Mouse (Mus musculus) hindbrain, embryonic 13.5 days (tissue): ENCODE results near the gene Wdr5. TPM values are rescaled to one million over a fixed set of nuclear protein-coding genes. Genes with fewer than 3 reads are reported as not detected.
"Not testable (repeated sequence)": the region's sequence is repeated elsewhere in the genome, so short reads cannot be mapped to it uniquely, and the experiment has no call there.

Experiments
- ATAC-seq: fragments of 200-750 bp; cut with Nextera tagmentation; 2 replicates; pipeline ENCODE4 v1.8.0; 2017; ENCODE audit warnings: moderate TSS enrichment; ENCODE audit not compliant: low FRiP score
- H3K27ac ChIP-seq: fragments of 300-500 bp; sonication (generic); 2 replicates; pipeline ENCODE4 v1.5.1; 2015; ENCODE audit warnings: inconsistent platforms, mild to moderate bottlenecking, moderate library complexity
- H3K27me3 ChIP-seq: fragments of 300-500 bp; sonication (generic); 2 replicates; pipeline ENCODE4 v1.6.1; 2015; ENCODE audit warnings: mild to moderate bottlenecking, inconsistent platforms
- H3K36me3 ChIP-seq: fragments of 300-500 bp; sonication (generic); 2 replicates; pipeline ENCODE4 v1.6.1; 2015; ENCODE audit warnings: mild to moderate bottlenecking, inconsistent platforms
- H3K4me1 ChIP-seq: fragments of 300-500 bp; sonication (generic); replicated peaks from 2 replicates; pipeline ENCODE4 v1.6.1; 2015; ENCODE audit warnings: inconsistent platforms
- H3K4me2 ChIP-seq: fragments of 300-500 bp; sonication (generic); 2 replicates; pipeline ENCODE4 v1.6.1; 2015; ENCODE audit warnings: inconsistent platforms, mild to moderate bottlenecking, moderate library complexity
- H3K4me3 ChIP-seq: fragments of 300-500 bp; sonication (generic); 2 replicates; pipeline ENCODE4 v1.5.1; 2015; ENCODE audit warnings: mild to moderate bottlenecking, inconsistent platforms
- H3K9ac ChIP-seq: fragments of 300-500 bp; sonication (generic); 2 replicates; pipeline ENCODE4 v1.6.1; 2015; ENCODE audit warnings: mild to moderate bottlenecking, inconsistent platforms
- H3K9me3 ChIP-seq: fragments of 300-500 bp; sonication (generic); 2 replicates; pipeline ENCODE4 v1.6.1; 2016; ENCODE audit warnings: inconsistent platforms
- WGBS: fragments of 180-500 bp; shearing (Covaris S2); methylation state at CpG from one replicate; pipeline ENCODE4 v1.1.7; 2015; 5-methylcytosine and 5-hydroxymethylcytosine counted together
- polyA plus RNA-seq: library from polyadenylated mRNA; unstranded; fragments of >200 nt; fragmentation: Nextera tagmentation; extraction: Ambion mirVana; gene quantifications from 2 replicates; pipeline ENCODE4 v1.2.1, GENCODE M21; 2015

The Wdr5 gene
- polyA plus RNA-seq, 1 experiment from 2014 or later, result 42.3 TPM

DNA sequence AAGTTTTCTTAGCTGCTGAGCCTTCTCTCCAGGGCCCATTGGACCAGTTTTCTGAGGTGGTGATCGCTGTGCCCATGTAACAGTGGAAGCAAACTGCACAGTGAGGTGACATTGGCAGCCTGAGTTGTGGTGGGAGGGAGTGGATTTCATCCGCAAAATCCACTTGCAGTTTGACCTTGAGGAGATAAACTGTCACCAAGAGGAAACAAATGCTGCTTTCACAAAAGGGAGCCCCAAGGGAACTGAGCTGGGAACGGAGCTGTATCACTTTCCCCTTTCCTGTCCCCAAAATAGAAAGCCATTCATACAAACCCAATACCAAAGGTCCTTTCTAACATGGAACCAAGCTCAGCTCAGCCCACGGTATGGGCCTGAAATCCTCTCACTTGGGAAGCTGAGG lies 35.1 kb upstream of the Wdr5 start:
- Histone ChIP-seq H3K36me3 (no peaks in the 10 kb centered on the region), H3K27me3 (no peaks in the 10 kb centered on the region), H3K9me3 (no peaks in the 10 kb centered on the region), H3K4me1 (peaks cover 9% of the 10 kb centered on the region), H3K4me3 (no peak overlapping the region), H3K9ac (no peak overlapping the region), H3K4me2 (no peak overlapping the region), H3K27ac (no peak overlapping the region)
- 66% methylated on average over 4 of the region's 4 CpGs for WGBS
- no peak for ATAC-seq

DNA sequence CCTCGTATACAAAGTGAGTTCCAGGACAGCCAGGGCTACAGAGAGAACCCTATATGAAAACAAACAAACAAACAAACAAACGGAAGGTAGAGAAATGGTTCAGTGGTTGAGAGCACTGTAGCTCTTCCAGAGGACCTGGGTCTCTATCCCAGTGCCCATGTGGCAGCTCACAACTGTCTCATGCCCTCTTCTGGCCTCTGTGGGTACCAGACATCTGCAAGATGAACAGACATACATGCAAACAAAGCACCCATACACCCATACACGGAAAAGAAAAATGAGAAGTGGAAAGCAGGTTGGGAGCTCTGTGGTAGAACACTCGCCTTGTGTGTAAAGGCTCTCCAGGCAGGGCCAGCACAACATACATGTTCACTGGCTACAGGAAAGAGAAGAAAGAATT lies 34.6 kb upstream of the Wdr5 start:
- H3K4me2 ChIP-seq, result no peak overlapping the region
- no peak overlapping the region for H3K27ac ChIP-seq
- WGBS, result 78% methylated on average over 4 of the region's 4 CpGs
- H3K4me1 ChIP-seq, result peaks cover 9% of the 10 kb centered on the region
- no peaks in the 10 kb centered on the region for H3K9me3 ChIP-seq
- ATAC-seq, result no peak
- H3K4me3 ChIP-seq, result no peak overlapping the region
- no peaks in the 10 kb centered on the region for H3K27me3 ChIP-seq
- no peaks in the 10 kb centered on the region for H3K36me3 ChIP-seq
- H3K9ac ChIP-seq, result no peak overlapping the region

DNA sequence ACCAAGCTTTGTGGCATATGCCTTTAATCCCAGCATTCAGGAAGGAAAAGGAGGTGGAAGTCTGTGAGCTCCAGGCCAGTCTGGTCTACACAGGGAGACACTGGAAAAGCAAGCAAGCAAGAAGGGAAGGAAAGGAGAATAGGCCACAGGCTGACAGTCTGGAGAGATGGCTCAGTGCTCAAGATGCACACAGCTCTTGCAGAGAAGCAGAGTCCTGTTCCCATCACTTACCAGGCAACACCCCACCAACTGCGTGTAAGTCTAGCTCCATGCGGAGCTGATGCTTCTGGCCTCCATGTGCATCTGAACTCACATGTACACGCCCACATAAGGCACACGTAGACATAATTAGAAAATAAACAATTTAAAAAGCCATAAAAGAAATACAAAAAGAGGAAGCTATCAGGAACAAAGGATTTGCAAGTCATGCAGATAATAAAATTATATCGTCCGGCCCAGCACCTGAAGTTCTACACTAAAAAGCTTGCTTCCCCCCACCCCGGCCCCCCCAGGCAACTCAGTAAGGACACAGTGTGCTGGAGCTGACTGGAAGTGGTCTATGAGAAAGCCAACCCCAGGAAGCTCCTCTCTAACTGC lies 32.6 kb upstream of the Wdr5 start:
- no peak overlapping the region; the same call in 1 of the 2 replicates for H3K9ac ChIP-seq
- no peak for ATAC-seq
- no peaks in the 10 kb centered on the region for H3K27me3 ChIP-seq
- no peak overlapping the region for H3K4me2 ChIP-seq
- 83% methylated on average over 7 of the region's 7 CpGs for WGBS
- H3K27ac ChIP-seq, result no peak overlapping the region
- H3K36me3 ChIP-seq, result no peaks in the 10 kb centered on the region
- no peaks in the 10 kb centered on the region for H3K4me1 ChIP-seq
- H3K9me3 ChIP-seq, result no peaks in the 10 kb centered on the region
- H3K4me3 ChIP-seq, result no peak overlapping the region

DNA sequence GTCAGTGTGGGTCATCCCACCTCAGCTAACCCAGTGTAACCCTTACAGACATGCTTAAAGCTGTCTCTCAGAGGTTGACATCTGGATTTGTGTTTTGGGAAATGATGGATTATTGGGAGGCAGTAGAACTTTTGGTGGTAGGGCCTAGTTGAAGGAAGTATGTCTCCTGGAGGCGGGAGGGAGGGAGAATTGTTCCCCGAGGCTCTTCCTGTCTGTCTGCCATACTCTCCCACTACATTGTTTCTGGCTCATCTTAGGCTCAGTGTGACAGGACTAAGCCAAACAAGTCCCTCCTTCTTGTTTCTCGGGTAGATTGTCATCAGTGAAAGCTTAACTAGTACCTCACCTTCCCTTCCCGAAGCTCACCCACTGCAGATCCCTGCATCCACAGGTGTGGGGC lies 28.2 kb upstream of the Wdr5 start:
- H3K4me3 ChIP-seq, result no peak overlapping the region
- no peak overlapping the region for H3K4me2 ChIP-seq
- ATAC-seq, result no peak
- H3K9me3 ChIP-seq, result no peaks in the 10 kb centered on the region
- H3K27ac ChIP-seq, result no peak overlapping the region
- H3K36me3 ChIP-seq, result no peaks in the 10 kb centered on the region
- H3K4me1 ChIP-seq, result no peaks in the 10 kb centered on the region
- H3K27me3 ChIP-seq, result no peaks in the 10 kb centered on the region
- 71% methylated on average over 4 of the region's 4 CpGs for WGBS
- H3K9ac ChIP-seq, result no peak overlapping the region

DNA sequence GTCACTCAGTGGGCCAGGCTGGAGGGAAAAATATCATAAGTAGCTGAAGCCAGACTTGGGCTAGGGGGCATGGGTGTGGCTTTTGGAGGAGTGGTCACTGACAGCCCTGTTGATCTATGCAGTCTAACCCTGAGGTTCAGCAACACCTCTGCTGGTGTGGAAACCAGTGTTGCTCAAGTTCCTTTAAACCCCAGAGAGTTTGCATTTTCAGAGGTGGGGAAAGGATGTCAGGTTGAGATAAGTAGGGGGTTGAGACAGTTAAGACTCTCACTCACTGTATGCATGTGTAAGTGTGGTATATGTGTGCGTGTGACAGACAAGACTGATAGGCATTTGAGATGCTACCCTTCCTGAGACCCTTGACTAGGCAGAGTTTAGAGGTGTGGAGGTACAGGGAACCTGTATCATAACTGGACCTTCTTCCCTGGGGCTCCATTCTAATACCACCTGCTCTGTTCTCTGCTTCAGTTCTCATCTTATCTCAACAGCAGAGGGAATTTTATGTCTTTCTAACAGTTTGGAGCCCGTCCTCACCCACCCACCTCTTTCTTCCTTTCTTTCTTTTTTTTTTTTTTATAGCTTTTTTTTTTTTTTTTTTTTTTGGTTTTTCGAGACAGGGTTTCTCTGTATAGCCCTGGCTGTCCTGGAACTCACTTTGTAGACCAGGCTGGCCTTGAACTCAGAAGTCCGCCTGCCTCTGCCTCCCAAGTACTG lies 27.5 kb upstream of the Wdr5 start:
- no peak for ATAC-seq
- H3K9ac ChIP-seq, result no peak overlapping the region
- H3K4me3 ChIP-seq, result no peak overlapping the region
- H3K36me3 ChIP-seq, result no peaks in the 10 kb centered on the region
- no peaks in the 10 kb centered on the region for H3K4me1 ChIP-seq
- 89% methylated on average over 3 of the region's 4 CpGs for WGBS
- H3K27me3 ChIP-seq, result no peaks in the 10 kb centered on the region
- no peak overlapping the region for H3K4me2 ChIP-seq
- no peaks in the 10 kb centered on the region for H3K9me3 ChIP-seq
- no peak overlapping the region for H3K27ac ChIP-seq

DNA sequence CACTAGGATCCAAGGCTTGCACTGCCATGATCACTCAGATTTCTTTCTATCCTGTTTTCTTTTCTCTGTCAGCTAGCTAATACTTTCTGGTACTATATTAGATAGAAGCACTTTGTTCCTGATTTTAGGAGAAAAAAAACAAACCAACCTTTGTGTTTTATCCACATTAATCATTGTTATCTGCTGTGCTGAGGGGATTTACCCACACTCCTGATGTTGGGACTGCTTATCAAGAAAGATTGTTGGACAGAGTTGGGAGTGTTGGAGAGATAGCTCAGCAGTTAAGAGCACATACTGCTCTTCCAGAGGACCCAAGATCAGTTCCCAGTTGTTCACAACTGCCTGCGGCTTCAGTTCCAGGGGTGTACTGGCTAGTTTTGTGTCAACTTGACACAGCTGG lies 26.6 kb upstream of the Wdr5 start:
- Histone ChIP-seq H3K9me3 (no peaks in the 10 kb centered on the region), H3K27ac (no peak overlapping the region), H3K27me3 (no peaks in the 10 kb centered on the region), H3K36me3 (no peaks in the 10 kb centered on the region), H3K9ac (no peak overlapping the region), H3K4me2 (no peak overlapping the region), H3K4me1 (no peaks in the 10 kb centered on the region), H3K4me3 (no peak overlapping the region)
- no peak for ATAC-seq
- WGBS, result 100% methylated on average over 1 of the region's 1 CpGs

DNA sequence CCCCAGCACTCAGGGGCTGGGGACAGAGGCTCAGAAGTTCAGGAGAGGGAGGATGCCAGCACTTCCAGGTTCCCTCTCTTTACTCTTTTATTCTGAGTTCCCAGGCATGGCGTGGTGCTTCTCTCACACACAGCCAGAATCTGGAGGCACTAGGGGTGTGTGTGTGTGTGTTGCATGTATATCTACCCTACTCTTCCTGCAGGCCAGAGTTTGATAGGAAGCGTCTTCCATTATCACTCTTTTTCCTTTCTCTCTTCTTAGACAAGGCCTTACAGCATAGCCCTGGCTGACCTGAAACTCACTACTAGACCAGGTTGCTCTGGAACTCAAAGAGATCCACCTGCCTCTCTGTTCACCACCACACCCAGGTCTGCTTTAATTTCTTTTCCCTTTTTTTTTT lies 24.0 kb upstream of the Wdr5 start:
- ATAC-seq, result no peak
- H3K27ac ChIP-seq, result no peak overlapping the region
- H3K4me1 ChIP-seq, result no peaks in the 10 kb centered on the region
- H3K27me3 ChIP-seq, result no peaks in the 10 kb centered on the region
- no peaks in the 10 kb centered on the region for H3K36me3 ChIP-seq
- H3K4me3 ChIP-seq, result no peak overlapping the region
- no peak overlapping the region for H3K4me2 ChIP-seq
- H3K9ac ChIP-seq, result no peak overlapping the region
- H3K9me3 ChIP-seq, result no peaks in the 10 kb centered on the region
- 90% methylated on average over 2 of the region's 2 CpGs for WGBS

DNA sequence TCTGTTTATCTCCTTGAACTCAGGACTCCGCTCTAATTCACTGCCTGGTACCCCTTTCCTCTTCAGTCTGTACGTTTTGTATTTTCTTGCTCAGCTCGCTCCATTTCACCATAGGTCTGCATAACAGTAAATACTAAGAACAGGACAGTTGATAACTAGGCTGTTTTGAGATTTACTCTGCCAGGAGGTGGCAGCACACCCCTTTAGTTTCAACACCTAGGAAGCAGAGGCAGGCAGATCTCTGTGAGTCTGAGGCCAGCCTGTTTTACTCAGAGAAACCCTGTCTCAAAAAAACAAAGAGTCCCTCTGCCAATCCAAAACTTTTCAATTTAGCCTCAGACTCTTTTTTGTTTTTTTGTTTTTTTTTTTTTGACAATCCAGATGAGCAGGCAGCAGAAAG lies 21.0 kb upstream of the Wdr5 start:
- Histone ChIP-seq H3K4me2 (no peak overlapping the region), H3K4me3 (no peak overlapping the region), H3K9ac (no peak overlapping the region), H3K36me3 (no peaks in the 10 kb centered on the region), H3K9me3 (no peaks in the 10 kb centered on the region), H3K4me1 (peaks cover 7% of the 10 kb centered on the region), H3K27me3 (no peaks in the 10 kb centered on the region), H3K27ac (no peak overlapping the region)
- ATAC-seq, result no peak
- WGBS, result 97% methylated on average over 3 of the region's 3 CpGs

DNA sequence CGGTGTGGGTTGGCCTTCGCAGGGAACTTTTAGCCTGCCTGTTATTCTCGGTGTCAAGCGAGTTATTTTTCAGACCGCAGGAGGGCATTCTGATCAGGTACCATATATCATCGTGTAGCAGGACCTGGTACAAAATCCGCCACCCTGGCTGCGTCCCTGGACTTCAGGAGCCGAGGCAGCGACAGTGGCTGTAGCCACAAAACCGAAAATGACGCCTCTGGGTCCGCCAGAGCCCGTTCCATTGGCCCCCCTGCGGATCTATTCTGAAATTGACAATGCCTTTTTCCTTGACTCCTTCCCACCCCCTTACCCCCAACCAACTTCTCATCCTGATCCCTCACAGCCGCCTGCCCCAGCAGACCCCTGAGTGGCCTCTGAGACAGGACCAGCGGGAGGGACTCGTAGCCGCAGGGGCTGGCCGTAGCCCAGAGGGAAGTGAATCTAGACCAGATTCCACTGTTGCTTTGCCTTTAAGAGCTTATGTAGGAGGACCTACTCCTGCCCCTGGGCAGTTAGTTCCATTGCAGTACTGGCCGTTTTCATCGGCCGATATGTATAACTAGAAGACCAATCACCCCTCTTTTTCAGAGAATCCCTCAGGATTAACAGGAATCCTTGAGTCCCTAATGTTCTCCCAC lies 18.4 kb upstream of the Wdr5 start:
- WGBS, result 20% methylated on average over 23 of the region's 23 CpGs
- Histone ChIP-seq H3K9ac (peak overlapping the region; percentile 60), H3K4me1 (peaks cover 7% of the 10 kb centered on the region), H3K4me2 (peak overlapping the region; percentile 56), H3K4me3 (peak overlapping the region; percentile 31), H3K9me3 (no peaks in the 10 kb centered on the region), H3K36me3 (no peaks in the 10 kb centered on the region), H3K27ac (no peak overlapping the region), H3K27me3 (no peaks in the 10 kb centered on the region)
- ATAC-seq, result no peak

DNA sequence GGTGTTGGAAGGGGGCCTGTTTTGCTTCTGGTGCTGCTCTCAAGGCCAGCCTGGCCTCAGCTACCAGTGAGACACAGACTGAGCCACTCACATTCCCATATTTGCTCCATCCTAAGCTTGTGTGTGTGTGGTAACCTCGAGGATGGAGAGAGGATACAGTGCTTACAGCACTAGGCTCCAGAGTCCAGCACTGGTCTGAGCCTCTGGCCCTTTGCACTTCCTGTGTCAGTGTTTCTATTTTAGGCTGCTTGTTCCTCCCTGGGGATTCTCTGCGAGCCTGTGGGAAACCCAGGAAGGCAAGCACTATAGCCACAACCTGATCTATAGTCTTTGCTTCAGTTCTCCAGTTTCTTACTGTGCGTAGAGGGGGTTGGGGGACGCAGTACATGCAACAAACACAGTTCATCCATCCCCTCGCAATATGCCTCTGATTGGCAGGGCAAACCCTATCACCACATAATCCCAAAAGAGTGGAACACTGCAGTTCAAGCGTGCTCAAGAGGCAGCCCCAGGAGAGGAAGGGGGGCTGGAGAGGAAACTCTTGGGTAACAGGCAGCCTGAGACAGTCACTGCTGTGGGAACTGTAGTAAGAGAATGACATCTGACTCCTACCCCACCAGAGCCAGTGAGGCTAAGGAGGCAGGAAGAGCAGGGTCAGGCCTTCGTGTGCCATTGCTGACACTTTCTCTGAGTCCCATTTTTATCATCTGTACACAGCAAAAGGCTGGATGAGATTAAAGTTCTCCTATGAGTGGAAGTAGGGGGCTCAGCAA lies 10.7 kb upstream of the Wdr5 start:
- no peaks in the 10 kb centered on the region for H3K9me3 ChIP-seq
- H3K9ac ChIP-seq, result no peak overlapping the region
- H3K4me3 ChIP-seq, result no peak overlapping the region
- ATAC-seq, result no peak
- WGBS, result 65% methylated on average over 7 of the region's 7 CpGs
- H3K4me2 ChIP-seq, result no peak overlapping the region
- H3K36me3 ChIP-seq, result no peaks in the 10 kb centered on the region
- H3K4me1 ChIP-seq, result 0 out of 2 replicates have a peak, but pooled peaks cover 6% of the 10 kb centered on the region
- no peaks in the 10 kb centered on the region for H3K27me3 ChIP-seq
- no peak overlapping the region for H3K27ac ChIP-seq

DNA sequence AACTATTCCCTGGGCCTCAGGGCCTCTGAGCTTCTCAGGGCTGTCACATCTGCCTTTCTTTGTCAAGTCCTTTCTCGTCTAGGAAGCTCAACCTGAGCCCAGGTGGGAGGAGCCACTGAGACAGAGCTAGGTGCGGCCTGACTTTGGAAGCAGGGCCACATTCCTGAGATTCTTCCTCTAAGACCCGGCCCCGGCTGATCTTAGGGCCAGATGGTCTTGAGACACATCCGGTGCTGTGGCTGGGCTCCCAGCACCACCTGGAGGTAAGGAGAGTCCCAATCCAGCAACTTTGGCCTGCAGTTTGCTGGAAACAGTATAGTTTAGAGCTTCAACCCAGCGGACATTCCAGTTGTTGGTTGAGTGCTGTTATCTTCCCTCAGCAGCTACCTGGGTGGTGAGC lies 9.4 kb upstream of the Wdr5 start:
- H3K9ac ChIP-seq, result peak overlapping the region; percentile 29; the same call in 1 of the 2 replicates
- no peak overlapping the region for H3K4me2 ChIP-seq
- H3K36me3 ChIP-seq, result no peaks in the 10 kb centered on the region
- H3K9me3 ChIP-seq, result no peaks in the 10 kb centered on the region
- no peak overlapping the region for H3K4me3 ChIP-seq
- 13% methylated on average over 6 of the region's 6 CpGs for WGBS
- ATAC-seq, result no peak
- no peak overlapping the region for H3K27ac ChIP-seq
- H3K4me1 ChIP-seq, result 0 out of 2 replicates have a peak, but pooled peaks cover 6% of the 10 kb centered on the region
- H3K27me3 ChIP-seq, result no peaks in the 10 kb centered on the region

DNA sequence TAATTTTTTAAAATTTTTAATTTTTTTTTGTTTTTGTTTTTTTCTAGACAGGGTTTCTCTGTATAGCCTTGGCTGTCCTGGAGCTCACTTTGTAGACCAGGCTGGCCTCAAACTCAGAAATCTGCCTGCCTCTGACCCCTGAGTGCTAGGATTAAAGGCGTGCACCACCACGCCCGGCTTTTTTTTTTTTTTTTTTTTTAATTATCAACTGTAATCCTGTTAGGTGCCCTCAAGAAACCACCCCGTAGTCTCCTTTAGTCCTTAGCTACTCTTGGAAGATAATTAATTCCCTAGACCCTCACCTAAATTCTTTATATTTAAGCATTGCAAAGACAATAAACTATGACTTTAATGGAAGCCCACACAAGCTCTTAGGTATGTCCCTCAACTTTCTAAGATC lies 8.3 kb upstream of the Wdr5 start:
- H3K4me2 ChIP-seq, ATAC-seq, H3K36me3 ChIP-seq, H3K9ac ChIP-seq, H3K4me1 ChIP-seq, H3K9me3 ChIP-seq, H3K27me3 ChIP-seq, H3K4me3 ChIP-seq, H3K27ac ChIP-seq: not testable (repeated sequence)
- WGBS, result 91% methylated on average over 4 of the region's 4 CpGs
